Mouse (Mus musculus) forebrain, embryonic 10.5 days (tissue): ENCODE data around the gene Clhc1. TPM values are rescaled to one million over a fixed set of nuclear protein-coding genes. Genes with fewer than 3 reads are reported as not detected.
"Not testable (repeated sequence)": the region's sequence is repeated elsewhere in the genome, so short reads cannot be mapped to it uniquely, and the experiment has no call there.

ENCODE experiments used
- DNase-seq: peaks from one replicate; pipeline ENCODE4 v3.0.0-alpha.2; 2017; ENCODE audit warnings: low spot score; ENCODE audit errors: extremely low spot score
- H3K27ac ChIP-seq: fragments of 300-500 bp; sonication (generic); 2 replicates; pipeline ENCODE4 v1.5.1; 2016; ENCODE audit warnings: mild to moderate bottlenecking
- H3K27me3 ChIP-seq: fragments of 300-500 bp; sonication (generic); 2 replicates; pipeline ENCODE4 v1.6.1; 2016; ENCODE audit warnings: mild to moderate bottlenecking; ENCODE audit not compliant: poor library complexity, severe bottlenecking
- H3K36me3 ChIP-seq: fragments of 300-500 bp; sonication (generic); replicated peaks from 2 replicates; pipeline ENCODE4 v1.6.1; 2016; ENCODE audit warnings: mild to moderate bottlenecking, moderate library complexity
- H3K4me1 ChIP-seq: fragments of 300-500 bp; sonication (generic); 2 replicates; pipeline ENCODE4 v1.6.1; 2016
- H3K4me3 ChIP-seq: fragments of 300-500 bp; sonication (generic); 2 replicates; pipeline ENCODE4 v1.5.1; 2016; ENCODE audit warnings: mild to moderate bottlenecking, moderate library complexity
- H3K9me3 ChIP-seq: fragments of 300-500 bp; sonication (generic); 2 replicates; pipeline ENCODE4 v1.6.1; 2016; ENCODE audit warnings: mild to moderate bottlenecking, moderate library complexity
- WGBS: fragments of 180-500 bp; shearing (Covaris S2); methylation state at CpG from one replicate; pipeline ENCODE4 v1.1.7; 2016; 5-methylcytosine and 5-hydroxymethylcytosine counted together
- polyA plus RNA-seq: library from polyadenylated mRNA; unstranded; fragments of >200 nt; fragmentation: Nextera tagmentation; extraction: Ambion mirVana; gene quantifications from 2 replicates; pipeline ENCODE4 v1.2.1, GENCODE M21; 2016

The Clhc1 gene
- polyA plus RNA-seq, 1 experiment from 2014 or later, result 0.37 TPM

GRCm38 (mm10) chr11:29545150-29545752 is 2.5 kb upstream of the Clhc1 start:
- WGBS, result 85% methylated on average over 4 of the region's 4 CpGs
- H3K36me3 ChIP-seq, result peaks cover 64% of the 10 kb centered on the region
- not testable (repeated sequence) for H3K9me3 ChIP-seq, DNase-seq, H3K27ac ChIP-seq, H3K27me3 ChIP-seq, H3K4me3 ChIP-seq
- peaks cover 16% of the 10 kb centered on the region for H3K4me1 ChIP-seq

GRCm38 (mm10) chr11:29546297-29546696 is 1.5 kb upstream of the Clhc1 start:
- Histone ChIP-seq H3K27ac (peak overlapping the region; percentile 96), H3K4me3 (peak overlapping the region; percentile 80), H3K36me3 (peaks cover 55% of the 10 kb centered on the region), H3K4me1 (peaks cover 16% of the 10 kb centered on the region)
- not testable (repeated sequence) for H3K9me3 ChIP-seq, H3K27me3 ChIP-seq, DNase-seq
- WGBS, result 94% methylated on average over 2 of the region's 2 CpGs

- peaks cover 16% of the 10 kb centered on the region for H3K4me1 ChIP-seq
- no peak for DNase-seq
- peak overlapping the region; percentile 80 for H3K4me3 ChIP-seq
- H3K27me3 ChIP-seq, result no peaks in the 10 kb centered on the region
- H3K9me3 ChIP-seq, result no peaks in the 10 kb centered on the region
- H3K27ac ChIP-seq, result peak overlapping the region; percentile 96
- peaks cover 50% of the 10 kb centered on the region for H3K36me3 ChIP-seq
- 24% methylated on average over 2 of the region's 2 CpGs for WGBS
Measured at GRCm38 (mm10) chr11:29546762-29547161, 988 bp upstream of the Clhc1 start.

- WGBS, result under 1% methylated on average over 27 of the region's 27 CpGs
- Histone ChIP-seq H3K36me3 (peaks cover 45% of the 10 kb centered on the region), H3K4me3 (peak overlapping the region; percentile 80), H3K9me3 (no peaks in the 10 kb centered on the region), H3K27me3 (no peaks in the 10 kb centered on the region), H3K27ac (peak overlapping the region; percentile 96), H3K4me1 (peaks cover 16% of the 10 kb centered on the region)
- DNase-seq, result no peak
Measured at GRCm38 (mm10) chr11:29547249-29547751, 450 bp upstream of the Clhc1 start.

GRCm38 (mm10) chr11:29548504-29549424 is 1.0 kb downstream of the Clhc1 start:
- Histone ChIP-seq H3K36me3 (peaks cover 31% of the 10 kb centered on the region), H3K4me1 (peaks cover 16% of the 10 kb centered on the region), H3K4me3 (peak overlapping the region; percentile 80), H3K27me3 (no peaks in the 10 kb centered on the region), H3K27ac (peak overlapping the region; percentile 96), H3K9me3 (no peaks in the 10 kb centered on the region)
- DNase-seq, result no peak
- WGBS, result 29% methylated on average over 23 of the region's 23 CpGs

- Histone ChIP-seq H3K36me3 (peaks cover 25% of the 10 kb centered on the region), H3K4me1 (peaks cover 16% of the 10 kb centered on the region), H3K4me3 (no peak overlapping the region), H3K27ac (no peak overlapping the region), H3K9me3 (no peaks in the 10 kb centered on the region), H3K27me3 (no peaks in the 10 kb centered on the region)
- WGBS, result 100% methylated on average over 1 of the region's 1 CpGs
- no peak for DNase-seq
Measured at GRCm38 (mm10) chr11:29549425-29549778, 1.7 kb downstream of the Clhc1 start.

GRCm38 (mm10) chr11:29560452-29560851 is 12.7 kb downstream of the Clhc1 start:
- Histone ChIP-seq H3K36me3 (no peaks in the 10 kb centered on the region), H3K4me1 (no peaks in the 10 kb centered on the region), H3K27me3 (no peaks in the 10 kb centered on the region), H3K4me3 (no peak overlapping the region), H3K27ac (no peak overlapping the region), H3K9me3 (no peaks in the 10 kb centered on the region)
- no peak for DNase-seq
- WGBS, result 91% methylated on average over 9 of the region's 9 CpGs

- Histone ChIP-seq H3K27me3 (no peaks in the 10 kb centered on the region), H3K9me3 (no peaks in the 10 kb centered on the region), H3K4me1 (no peaks in the 10 kb centered on the region), H3K36me3 (no peaks in the 10 kb centered on the region), H3K4me3 (no peak overlapping the region), H3K27ac (no peak overlapping the region)
- 95% methylated on average over 3 of the region's 3 CpGs for WGBS
- DNase-seq, result no peak
Measured at GRCm38 (mm10) chr11:29560990-29561389, 13.2 kb downstream of the Clhc1 start.

GRCm38 (mm10) chr11:29563406-29563805 is 15.7 kb downstream of the Clhc1 start:
- Histone ChIP-seq H3K36me3 (no peaks in the 10 kb centered on the region), H3K27me3 (no peaks in the 10 kb centered on the region), H3K27ac (no peak overlapping the region), H3K4me1 (no peaks in the 10 kb centered on the region), H3K9me3 (no peaks in the 10 kb centered on the region), H3K4me3 (no peak overlapping the region)
- 88% methylated on average over 2 of the region's 2 CpGs for WGBS
- DNase-seq, result no peak

- H3K27ac ChIP-seq, result no peak overlapping the region
- H3K27me3 ChIP-seq, result no peaks in the 10 kb centered on the region
- no peak overlapping the region for H3K4me3 ChIP-seq
- no peaks in the 10 kb centered on the region for H3K9me3 ChIP-seq
- no peak for DNase-seq
- no peaks in the 10 kb centered on the region for H3K4me1 ChIP-seq
- H3K36me3 ChIP-seq, result no peaks in the 10 kb centered on the region
- 78% methylated on average over 3 of the region's 3 CpGs for WGBS
Measured at GRCm38 (mm10) chr11:29571536-29571935, 23.8 kb downstream of the Clhc1 start.

GRCm38 (mm10) chr11:29572656-29573055 is 24.9 kb downstream of the Clhc1 start:
- WGBS, result 85% methylated on average over 2 of the region's 2 CpGs
- H3K9me3 ChIP-seq, result no peaks in the 10 kb centered on the region
- DNase-seq, result no peak
- H3K27ac ChIP-seq, result no peak overlapping the region
- no peak overlapping the region for H3K4me3 ChIP-seq
- no peaks in the 10 kb centered on the region for H3K27me3 ChIP-seq
- no peaks in the 10 kb centered on the region for H3K4me1 ChIP-seq
- H3K36me3 ChIP-seq, result no peaks in the 10 kb centered on the region

GRCm38 (mm10) chr11:29579610-29580009 is 31.9 kb downstream of the Clhc1 start:
- H3K27me3 ChIP-seq, result no peaks in the 10 kb centered on the region
- no peaks in the 10 kb centered on the region for H3K4me1 ChIP-seq
- no peak for DNase-seq
- no peak overlapping the region for H3K4me3 ChIP-seq
- H3K9me3 ChIP-seq, result no peaks in the 10 kb centered on the region
- no peak overlapping the region for H3K27ac ChIP-seq
- H3K36me3 ChIP-seq, result no peaks in the 10 kb centered on the region

GRCm38 (mm10) chr11:29595217-29595616 is 47.5 kb downstream of the Clhc1 start:
- H3K36me3 ChIP-seq, result no peaks in the 10 kb centered on the region
- H3K27me3 ChIP-seq, result no peaks in the 10 kb centered on the region
- DNase-seq, result no peak
- no peaks in the 10 kb centered on the region for H3K9me3 ChIP-seq
- H3K4me3 ChIP-seq, result no peak overlapping the region
- no peak overlapping the region for H3K27ac ChIP-seq
- no peaks in the 10 kb centered on the region for H3K4me1 ChIP-seq
